ENCODE assay signal across 8 mouse cellular contexts in the genomic region with DNA sequence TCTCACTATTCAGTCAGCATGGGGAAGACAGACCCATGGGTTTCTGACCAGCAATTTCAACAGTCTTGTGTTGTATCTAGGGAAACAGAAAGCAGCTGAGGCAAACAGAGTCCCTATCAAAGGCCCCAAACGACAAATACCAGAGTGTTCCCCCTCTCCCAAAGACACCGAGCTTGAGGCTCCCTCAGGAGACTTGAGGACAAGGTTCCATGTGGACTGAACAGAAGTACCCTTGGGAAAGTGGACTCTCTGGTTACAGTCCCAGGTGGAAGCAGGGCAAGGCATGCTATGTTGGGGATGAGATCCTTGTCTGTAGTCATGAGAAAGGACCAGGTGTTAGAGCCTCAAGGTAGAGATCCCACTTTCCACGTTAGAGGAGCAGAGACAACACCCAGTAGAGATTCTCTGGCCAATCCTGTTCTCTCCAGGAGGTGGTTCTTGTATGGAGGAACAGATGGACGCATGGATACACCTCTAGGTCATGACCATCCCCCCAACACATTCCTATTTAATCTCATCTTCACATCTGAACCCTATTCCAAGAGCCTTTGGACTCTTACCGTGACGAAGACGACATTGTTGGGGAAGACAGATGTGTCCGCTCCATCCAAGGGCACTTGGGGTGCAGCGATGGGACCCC. TPM values are rescaled to one million over a fixed set of nuclear protein-coding genes. Genes with fewer than 3 reads are reported as not detected.
DNase-seq lines count a peak whose midpoint lies in the region; ATAC-seq lines count a peak whose summit lies in the region.
"Had no signal": no experiment of that assay in that cellular context is flagged by ENCODE, and none has a peak within 500 bp of the region (broad histone marks: within the 10 kb centered on the region; RNA-seq: fewer than 3 reads in every experiment).

No protein-coding gene starts in this region.

- DNase-seq in lung, postnatal 14 days, result no peak
- DNase-seq in urinary bladder, postnatal 10 days (ENCODE audit: low spot score), result no peak
- DNase-seq in ovary, adult 18-20 months (ENCODE audit: low spot score), result no peak
- DNase-seq: gastrocnemius, postnatal 25 days had no signal

- H3K4me1 ChIP-seq in lung, embryonic 15.5 days, result peaks cover 60% of the 10 kb centered on the region
- peaks cover 56% of the 10 kb centered on the region for H3K4me1 ChIP-seq in forebrain, embryonic 13.5 days
- H3K4me1 ChIP-seq in limb, embryonic 12.5 days (replicated peaks), result peaks cover 43% of the 10 kb centered on the region
- H3K4me1 ChIP-seq in stomach, embryonic 14.5 days (ENCODE audit: control insufficient read depth, insufficient read depth, low read length), result peaks cover 32% of the 10 kb centered on the region

- no peaks in the 10 kb centered on the region for H3K9me3 ChIP-seq in lung, embryonic 15.5 days
- H3K9me3 ChIP-seq in forebrain, embryonic 13.5 days (replicated peaks), result no peaks in the 10 kb centered on the region
- no peaks in the 10 kb centered on the region for H3K9me3 ChIP-seq in limb, embryonic 12.5 days
- H3K9me3 ChIP-seq in stomach, embryonic 14.5 days (ENCODE audit: control insufficient read depth, low read depth, low read length), result no peaks in the 10 kb centered on the region

- H3K4me3 ChIP-seq in lung, embryonic 15.5 days, result peak overlapping the region; percentile 61
- H3K4me3 ChIP-seq in forebrain, embryonic 13.5 days, result peak overlapping the region; percentile 85
- peak overlapping the region; percentile 88 for H3K4me3 ChIP-seq in limb, embryonic 12.5 days (replicated peaks)
- peak overlapping the region; percentile 73 for H3K4me3 ChIP-seq in stomach, embryonic 14.5 days (ENCODE audit: low read depth, low read length)

- no peak overlapping the region for H3K27ac ChIP-seq in lung, embryonic 15.5 days
- no peak overlapping the region for H3K27ac ChIP-seq in forebrain, embryonic 13.5 days
- 0 out of 2 replicates have a peak overlapping the region, but pooled peaks have one; percentile 17 for H3K27ac ChIP-seq in limb, embryonic 12.5 days
- no peak overlapping the region for H3K27ac ChIP-seq in stomach, embryonic 14.5 days (ENCODE audit: low read length)

- H3K27me3 ChIP-seq in lung, embryonic 15.5 days, result no peaks in the 10 kb centered on the region
- H3K27me3 ChIP-seq in forebrain, embryonic 13.5 days, result peaks cover 4% of the 10 kb centered on the region; the same call in 1 of the 2 replicates
- no peaks in the 10 kb centered on the region for H3K27me3 ChIP-seq in limb, embryonic 12.5 days
- no peaks in the 10 kb centered on the region for H3K27me3 ChIP-seq in stomach, embryonic 14.5 days (ENCODE audit: control insufficient read depth, insufficient read depth, low read length)

- 49% methylated on average over 9 of the region's 9 CpGs for WGBS in lung, embryonic 15.5 days
- 80% methylated on average over 9 of the region's 9 CpGs for WGBS in forebrain, embryonic 13.5 days
- 75% methylated on average over 9 of the region's 9 CpGs for WGBS in limb, embryonic 12.5 days
- 51% methylated on average over 9 of the region's 9 CpGs for WGBS in stomach, embryonic 14.5 days

- peaks cover 38% of the 10 kb centered on the region for H3K36me3 ChIP-seq in lung, embryonic 15.5 days
- peaks cover 48% of the 10 kb centered on the region for H3K36me3 ChIP-seq in forebrain, embryonic 13.5 days (ENCODE audit: poor library complexity, severe bottlenecking)
- H3K36me3 ChIP-seq in limb, embryonic 12.5 days, result peaks cover 51% of the 10 kb centered on the region
- peaks cover 42% of the 10 kb centered on the region for H3K36me3 ChIP-seq in stomach, embryonic 14.5 days (ENCODE audit: control insufficient read depth, insufficient read depth, low read length)

- peak overlapping the region; percentile 79 for H3K9ac ChIP-seq in lung, embryonic 15.5 days
- H3K9ac ChIP-seq in forebrain, embryonic 13.5 days, result peak overlapping the region; percentile 98
- peak overlapping the region; percentile 93 for H3K9ac ChIP-seq in limb, embryonic 12.5 days (replicated peaks)
- peak overlapping the region; percentile 92; the same call in 1 of the 2 replicates for H3K9ac ChIP-seq in stomach, embryonic 14.5 days (replicated peaks; ENCODE audit: low read depth, low read length)

- ATAC-seq in lung, embryonic 15.5 days (ENCODE audit: borderline replicate concordance, extremely low read depth, low FRiP score, low TSS enrichment), result no peak
- no peak for ATAC-seq in forebrain, embryonic 13.5 days
- no peak for ATAC-seq in limb, embryonic 12.5 days (ENCODE audit: insufficient number of reproducible peaks, insufficient read depth, low FRiP score, low TSS enrichment, low read depth)
- no peak for ATAC-seq in stomach, embryonic 14.5 days (ENCODE audit: insufficient number of reproducible peaks, insufficient read depth, low FRiP score, low read depth)

- H3K4me2 ChIP-seq in lung, embryonic 15.5 days, result peak overlapping the region; percentile 70
- H3K4me2 ChIP-seq in forebrain, embryonic 13.5 days, result peak overlapping the region; percentile 95
- peak overlapping the region; percentile 88 for H3K4me2 ChIP-seq in limb, embryonic 12.5 days
- peak overlapping the region; percentile 94 for H3K4me2 ChIP-seq in stomach, embryonic 14.5 days (replicated peaks; ENCODE audit: low read depth, low read length)

RNA-seq across cellular contexts. Expression of a gene that starts 3.4 kb away (rescaled TPM):
- 11.5 and 12.3 TPM in 2 replicates for polyA plus RNA-seq in lung, embryonic 15.5 days (2015; fragmentation: Nextera tagmentation; extraction: Ambion mirVana)
- polyA plus RNA-seq in forebrain, embryonic 13.5 days (2015; fragmentation: Nextera tagmentation; extraction: Ambion mirVana), result 10.3 and 12.3 TPM in 2 replicates
- polyA plus RNA-seq in limb, embryonic 12.5 days (2016; fragmentation: Nextera tagmentation; extraction: Ambion mirVana), result 12.5 and 14.2 TPM in 2 replicates
- polyA plus RNA-seq in stomach, embryonic 14.5 days (2014; fragmentation: Nextera tagmentation; extraction: Ambion mirVana), result 13.6 and 17.6 TPM in 2 replicates

RNA-seq across cellular contexts. Expression of a gene that starts 3.6 kb away (rescaled TPM):
- polyA plus RNA-seq in lung, embryonic 15.5 days (2015; fragmentation: Nextera tagmentation; extraction: Ambion mirVana), result 23.1 and 28.2 TPM in 2 replicates
- polyA plus RNA-seq in forebrain, embryonic 13.5 days (2015; fragmentation: Nextera tagmentation; extraction: Ambion mirVana), result 12.7 and 15.4 TPM in 2 replicates
- 28.9 and 29.9 TPM in 2 replicates for polyA plus RNA-seq in limb, embryonic 12.5 days (2016; fragmentation: Nextera tagmentation; extraction: Ambion mirVana)
- polyA plus RNA-seq in stomach, embryonic 14.5 days (2014; fragmentation: Nextera tagmentation; extraction: Ambion mirVana), result 22.3 and 23.3 TPM in 2 replicates

RNA-seq across cellular contexts. Expression of a gene that starts 5.4 kb away (rescaled TPM):
- 33.7 and 33.9 TPM in 2 replicates for polyA plus RNA-seq in lung, embryonic 15.5 days (2015; fragmentation: Nextera tagmentation; extraction: Ambion mirVana)
- polyA plus RNA-seq in forebrain, embryonic 13.5 days (2015; fragmentation: Nextera tagmentation; extraction: Ambion mirVana), result 38.3 and 45.0 TPM in 2 replicates
- polyA plus RNA-seq in limb, embryonic 12.5 days (2016; fragmentation: Nextera tagmentation; extraction: Ambion mirVana), result 47.6 and 52.1 TPM in 2 replicates
- 32.7 and 38.1 TPM in 2 replicates for polyA plus RNA-seq in stomach, embryonic 14.5 days (2014; fragmentation: Nextera tagmentation; extraction: Ambion mirVana)

RNA-seq across cellular contexts. Expression of a gene that starts 38.5 kb away (rescaled TPM):
- 136 and 150 TPM in 2 replicates for polyA plus RNA-seq in lung, embryonic 15.5 days (2015; fragmentation: Nextera tagmentation; extraction: Ambion mirVana)
- polyA plus RNA-seq in forebrain, embryonic 13.5 days (2015; fragmentation: Nextera tagmentation; extraction: Ambion mirVana), result 64.3 and 71.0 TPM in 2 replicates
- polyA plus RNA-seq in limb, embryonic 12.5 days (2016; fragmentation: Nextera tagmentation; extraction: Ambion mirVana), result 127 and 128 TPM in 2 replicates
- 118 and 132 TPM in 2 replicates for polyA plus RNA-seq in stomach, embryonic 14.5 days (2014; fragmentation: Nextera tagmentation; extraction: Ambion mirVana)

RNA-seq across cellular contexts. Expression of a gene that starts 42.6 kb away (rescaled TPM):
- polyA plus RNA-seq in lung, embryonic 15.5 days (2015; fragmentation: Nextera tagmentation; extraction: Ambion mirVana), result 1.6 and 1.8 TPM in 2 replicates
- polyA plus RNA-seq in forebrain, embryonic 13.5 days (2015; fragmentation: Nextera tagmentation; extraction: Ambion mirVana), result 25.0 and 26.5 TPM in 2 replicates
- polyA plus RNA-seq in limb, embryonic 12.5 days (2016; fragmentation: Nextera tagmentation; extraction: Ambion mirVana), result 3.8 and 4.5 TPM in 2 replicates
- 1.0 and 1.4 TPM in 2 replicates for polyA plus RNA-seq in stomach, embryonic 14.5 days (2014; fragmentation: Nextera tagmentation; extraction: Ambion mirVana)
